Mouse (Mus musculus): Measurements from ENCODE around the gene Pcsk2.

DNA sequence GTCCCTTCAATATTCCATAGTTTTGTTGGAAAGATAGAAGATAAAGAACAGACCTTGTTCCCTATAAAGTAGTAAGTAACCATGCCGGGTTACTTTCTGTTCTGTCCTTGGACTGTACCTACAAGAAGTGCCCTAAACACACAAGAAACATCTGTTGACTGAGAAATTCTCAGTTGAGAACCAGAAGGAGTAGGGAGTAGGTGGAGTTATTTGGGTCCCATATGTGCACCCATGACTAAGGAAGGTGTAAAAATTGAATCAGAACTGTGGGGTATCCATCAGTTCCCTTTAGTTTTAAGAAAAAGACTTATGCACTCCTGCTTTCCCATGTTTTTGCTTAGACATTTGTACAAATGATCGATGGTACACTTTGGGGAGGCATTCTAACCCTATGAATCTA lies 137.6 kb downstream of the Pcsk2 start:
- TF ChIP-seq CTCF (IDR thresholded peaks at IDR 0.05; ENCODE audit: low read depth): no peak
- TF ChIP-seq EP300 (IDR thresholded peaks at IDR 0.05; ENCODE audit: low read depth): no peak
